Mouse (Mus musculus): Measurements from ENCODE around the gene Gm10837. TPM values are rescaled to one million over a fixed set of nuclear protein-coding genes. Genes with fewer than 3 reads are reported as not detected.

Gm10837 gene
- polyA plus RNA-seq, 1 experiment, result not detected

DNA sequence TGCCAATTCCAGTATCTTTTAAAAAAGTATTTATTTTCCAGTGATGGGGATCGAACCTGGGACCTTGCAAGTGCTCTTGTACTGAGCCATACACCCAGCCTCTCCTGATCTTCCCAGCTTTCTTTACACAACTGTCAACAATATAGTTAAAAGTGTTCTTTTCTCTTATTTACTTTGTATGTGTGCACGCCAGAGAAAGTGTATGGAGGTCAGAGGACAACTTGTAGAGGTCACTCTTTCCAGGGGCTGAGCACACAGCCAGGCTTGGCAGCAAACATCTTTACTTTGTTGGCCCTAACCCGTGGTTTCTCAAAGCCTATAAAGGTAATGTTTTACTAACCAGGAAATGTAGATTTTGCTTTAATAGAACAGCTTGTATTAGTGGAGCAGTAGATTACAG is 21.1 kb downstream of the Gm10837 start:
- Histone ChIP-seq H3K4me1 (no peaks in the 10 kb centered on the region), H3K27me3 (replicated peaks) (peaks cover 18% of the 10 kb centered on the region), H3K36me3 (replicated peaks; ENCODE audit: low read length) (no peaks in the 10 kb centered on the region), H3K9me3 (no peaks in the 10 kb centered on the region), H3K4me3 (replicated peaks) (no peak overlapping the region)
- TF ChIP-seq FLI1 (IDR thresholded peaks at IDR 0.05; ENCODE audit: low read length) (no peak), GATA1 (IDR thresholded peaks at IDR 0.05; ENCODE audit: borderline replicate concordance, low read length) (no peak)

DNA sequence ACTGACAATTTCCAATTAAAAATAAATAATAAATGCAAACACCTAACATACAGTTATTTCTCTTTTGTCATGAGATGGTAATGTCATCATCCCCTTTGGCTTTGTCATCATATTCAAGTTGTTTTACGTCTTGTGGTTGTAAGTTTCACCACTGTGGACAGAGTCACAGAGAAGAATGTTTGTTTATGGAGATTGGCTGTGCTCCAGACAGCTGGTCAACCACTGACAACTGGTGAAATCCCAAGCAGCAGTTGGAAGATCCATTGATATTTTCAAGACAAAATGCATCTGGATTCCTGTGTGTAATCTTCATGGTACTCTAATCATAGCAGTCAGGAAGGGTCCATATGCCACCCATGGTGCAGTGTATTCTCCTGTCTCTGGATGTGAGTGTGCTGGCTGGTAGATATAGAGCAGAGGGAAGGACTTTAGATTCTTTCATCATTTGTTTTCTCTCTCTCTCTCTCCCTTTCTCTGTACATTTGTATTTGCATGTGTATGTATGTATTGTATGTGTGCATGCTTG is 23.2 kb downstream of the Gm10837 start:
- Histone ChIP-seq H3K36me3 (replicated peaks; ENCODE audit: low read length) (no peaks in the 10 kb centered on the region), H3K4me3 (replicated peaks) (no peak overlapping the region), H3K9me3 (no peaks in the 10 kb centered on the region), H3K4me1 (no peaks in the 10 kb centered on the region), H3K27me3 (replicated peaks) (peaks cover 18% of the 10 kb centered on the region)
- no peak for TF ChIP-seq FLI1 (IDR thresholded peaks at IDR 0.05; ENCODE audit: low read length)
- TF ChIP-seq GATA1 (IDR thresholded peaks at IDR 0.05; ENCODE audit: borderline replicate concordance, low read length), result no peak

DNA sequence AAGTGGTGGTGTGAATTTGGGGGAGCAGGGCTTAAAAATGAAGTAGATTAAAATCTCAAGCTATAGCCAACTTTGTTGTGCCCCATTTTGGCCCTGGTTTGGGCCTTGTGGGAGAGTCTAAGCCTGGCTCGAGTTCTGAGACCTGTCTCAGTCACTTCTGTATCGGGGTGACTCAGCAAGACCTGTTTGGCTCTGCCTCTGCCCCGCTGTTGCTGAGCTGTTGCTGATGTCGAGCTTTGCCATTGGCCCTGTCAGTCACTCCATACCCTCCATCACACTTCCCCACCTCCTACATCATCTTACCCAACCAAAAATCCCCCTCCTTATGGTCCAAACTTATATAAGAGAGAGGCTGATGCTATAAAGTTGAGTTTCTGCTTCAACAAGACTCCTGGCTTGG is 38.1 kb downstream of the Gm10837 start:
- no peaks in the 10 kb centered on the region for H3K36me3 ChIP-seq (replicated peaks; ENCODE audit: low read length)
- no peaks in the 10 kb centered on the region for H3K4me1 ChIP-seq
- H3K9me3 ChIP-seq, result 0 out of 2 replicates have a peak, but pooled peaks cover 3% of the 10 kb centered on the region
- TF ChIP-seq GATA1 (IDR thresholded peaks at IDR 0.05; ENCODE audit: borderline replicate concordance, low read length) (no peak), FLI1 (IDR thresholded peaks at IDR 0.05; ENCODE audit: low read length) (no peak)
- H3K4me3 ChIP-seq (replicated peaks), result no peak overlapping the region
- no peaks in the 10 kb centered on the region for H3K27me3 ChIP-seq (replicated peaks)

DNA sequence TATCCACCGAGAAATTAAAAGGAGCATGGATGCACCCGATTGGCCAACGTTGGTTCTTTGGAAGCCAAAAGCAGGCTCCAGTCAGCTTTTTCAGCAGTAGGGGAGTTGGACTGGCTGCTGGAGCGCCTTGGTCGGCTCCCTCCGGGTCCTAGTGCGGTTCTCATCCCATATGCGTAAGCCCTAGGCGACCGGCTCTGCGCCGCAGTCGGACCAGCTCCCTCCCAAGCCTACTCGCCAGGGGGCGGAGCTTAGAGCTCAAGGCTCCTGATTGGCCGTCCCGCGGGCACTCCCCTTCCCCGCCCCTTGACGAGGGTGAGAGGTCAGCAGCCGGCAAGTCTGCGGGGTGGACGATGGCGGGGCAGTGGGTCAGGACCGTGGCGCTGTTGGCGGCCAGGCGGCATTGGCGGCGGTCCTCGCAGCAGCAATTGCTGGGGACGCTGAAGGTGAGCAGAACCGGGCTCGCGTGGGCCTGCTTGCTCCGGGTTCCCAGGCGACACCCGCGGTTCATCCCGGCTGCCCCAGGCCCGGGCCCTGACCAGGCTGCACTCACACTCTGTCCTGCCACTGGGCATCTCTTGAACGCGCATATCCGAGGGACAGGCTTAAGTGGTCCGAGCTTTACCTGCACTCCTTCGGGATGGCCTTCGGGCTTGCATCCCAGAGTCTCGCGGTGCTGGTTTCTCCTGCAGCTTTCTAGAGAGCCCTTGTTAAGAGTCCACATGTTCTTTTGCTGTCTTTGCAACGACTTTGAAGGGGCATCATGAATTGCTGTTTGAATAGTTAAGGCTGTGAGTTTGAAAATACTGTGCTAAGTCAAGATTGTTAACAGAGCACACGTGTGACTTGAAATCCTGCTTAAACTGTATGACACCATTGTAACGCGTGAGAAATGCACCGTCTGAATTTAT is 43.9 kb downstream of the Gm10837 start, which contains the start of gene Pcca:
Gene Pcca (plus strand): TSS at position 308 of the 908 bp plus-strand sequence.
- Histone ChIP-seq H3K27me3 (replicated peaks) (no peaks in the 10 kb centered on the region), H3K36me3 (replicated peaks; ENCODE audit: low read length) (no peaks in the 10 kb centered on the region), H3K4me3 (replicated peaks) (peak within 1 kb of the TSS; percentile 98), H3K4me1 (peaks cover 29% of the 10 kb centered on the region), H3K9me3 (no peaks in the 10 kb centered on the region)
- TF ChIP-seq FLI1 (IDR thresholded peaks at IDR 0.05; ENCODE audit: low read length) (no peak), GATA1 (IDR thresholded peaks at IDR 0.05; ENCODE audit: borderline replicate concordance, low read length) (no peak)

DNA sequence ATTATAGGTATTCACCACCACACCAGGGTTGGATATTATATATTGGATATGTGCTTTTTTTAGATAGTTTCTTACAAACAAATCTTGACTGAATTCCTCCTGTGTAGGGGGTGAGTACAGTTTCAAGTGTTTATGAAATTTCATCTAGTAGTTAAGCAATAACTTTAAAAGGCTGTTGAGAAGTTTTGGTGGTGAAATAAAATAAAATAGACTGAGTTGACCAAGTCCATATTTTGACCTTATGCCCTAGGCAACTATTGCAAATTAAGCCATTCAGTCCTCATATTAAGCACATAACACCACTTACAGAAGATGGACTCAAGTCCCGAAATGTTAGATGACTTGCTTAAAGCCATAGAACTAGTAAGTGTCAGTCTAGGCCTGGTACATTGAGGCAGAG is 45.6 kb downstream of the Gm10837 start:
- TF ChIP-seq FLI1 (IDR thresholded peaks at IDR 0.05; ENCODE audit: low read length) (no peak), GATA1 (IDR thresholded peaks at IDR 0.05; ENCODE audit: borderline replicate concordance, low read length) (no peak)
- peaks cover 29% of the 10 kb centered on the region for H3K4me1 ChIP-seq
- no peaks in the 10 kb centered on the region for H3K27me3 ChIP-seq (replicated peaks)
- no peaks in the 10 kb centered on the region for H3K9me3 ChIP-seq
- H3K36me3 ChIP-seq (replicated peaks; ENCODE audit: low read length), result no peaks in the 10 kb centered on the region
- H3K4me3 ChIP-seq (replicated peaks), result no peak overlapping the region

Other genes with a start within 250 kb of the Gm10837 start
- not detected in 2 replicates for gene Gm5089, start 39.5 kb upstream of the Gm10837 start, polyA plus RNA-seq (2012; ENCODE audit: insufficient read depth, low replicate concordance)
- gene Zic5, start 24.9 kb upstream of the Gm10837 start, polyA plus RNA-seq (2012; ENCODE audit: insufficient read depth, low replicate concordance), result not detected in 2 replicates
- not detected in 2 replicates for gene Zic2, start 15.2 kb upstream of the Gm10837 start, polyA plus RNA-seq (2012; ENCODE audit: insufficient read depth, low replicate concordance)
- gene Pcca, start 43.7 kb downstream of the Gm10837 start, polyA plus RNA-seq (2012; ENCODE audit: insufficient read depth, low replicate concordance), result 2.5 and 31.6 TPM in 2 replicates